Mouse (Mus musculus): ENCODE results near the gene 4933427D14Rik. TPM values are rescaled to one million over a fixed set of nuclear protein-coding genes. Genes with fewer than 3 reads are reported as not detected.
"Not testable (repeated sequence)": the region's sequence is repeated elsewhere in the genome, so short reads cannot be mapped to it uniquely, and the experiment has no call there.

4933427D14Rik gene
- polyA plus RNA-seq, 1 experiment = 34.1 TPM

DNA sequence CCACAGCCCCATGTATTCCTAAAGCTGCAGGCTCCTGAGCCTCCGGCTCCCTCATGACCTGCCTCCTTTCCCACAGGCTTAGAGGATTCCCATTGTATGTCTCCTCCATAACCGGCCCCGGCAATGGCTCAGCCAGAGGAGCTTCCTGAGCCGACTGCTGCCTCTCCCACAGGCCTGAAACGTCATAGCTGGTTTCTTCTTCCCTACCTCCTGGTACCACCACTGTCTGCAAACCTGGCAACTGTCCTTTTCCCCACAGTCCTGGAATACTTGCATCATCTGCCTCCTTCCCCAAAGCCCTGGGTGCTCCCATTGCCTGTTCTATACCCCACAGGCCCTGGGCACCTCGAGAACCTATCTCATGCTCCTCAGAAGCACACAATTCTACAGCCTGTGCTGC, 2.0 kb downstream of the 4933427D14Rik start:
- peak in 1 of 2 experiments; percentile 42 for DNase-seq (ENCODE audit: extremely low spot score in 1 of 2, low spot score in 1 of 2)

DNA sequence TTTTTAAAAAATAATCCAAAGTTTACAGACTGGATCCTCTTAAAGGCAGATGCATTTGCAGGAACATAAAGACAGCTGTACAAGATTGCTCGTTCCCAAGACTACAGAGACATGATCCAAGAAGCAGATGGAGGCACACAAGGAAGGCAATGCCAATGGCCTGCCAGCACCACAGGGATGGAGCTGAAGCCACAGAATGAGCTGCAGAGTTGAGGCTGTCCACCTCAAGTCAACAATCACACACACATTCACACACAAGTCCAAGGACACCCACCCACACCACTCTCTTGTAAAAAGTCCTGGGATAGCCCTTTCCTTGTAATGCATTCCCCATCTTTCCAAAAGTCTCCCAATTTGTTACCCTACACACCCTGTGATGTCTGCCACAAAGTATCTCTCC, 3.8 kb downstream of the 4933427D14Rik start:
- DNase-seq (ENCODE audit: extremely low spot score in 1 of 2, low spot score in 1 of 2) = no peak

DNA sequence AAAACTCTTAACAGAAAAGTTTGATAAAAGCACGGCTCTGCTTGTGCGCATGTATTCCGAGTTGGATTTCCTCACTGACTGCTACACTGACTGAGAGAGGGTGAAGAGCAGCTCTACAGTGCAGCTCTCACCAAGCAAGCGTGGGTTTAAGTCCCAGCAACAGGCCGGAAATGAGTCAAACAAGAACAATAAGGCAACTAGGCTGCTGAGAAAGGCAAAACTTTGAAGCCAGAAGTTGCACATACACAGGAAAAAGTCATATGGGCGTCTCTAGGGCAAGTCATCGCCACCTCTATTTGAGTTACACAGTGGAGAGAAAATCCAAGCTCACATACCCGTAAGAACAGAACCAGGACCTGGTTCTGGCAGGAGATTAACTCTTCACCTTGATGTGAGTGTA, 10.8 kb downstream of the 4933427D14Rik start:
- DNase-seq (ENCODE audit: extremely low spot score in 1 of 2, low spot score in 1 of 2) = no peak

DNA sequence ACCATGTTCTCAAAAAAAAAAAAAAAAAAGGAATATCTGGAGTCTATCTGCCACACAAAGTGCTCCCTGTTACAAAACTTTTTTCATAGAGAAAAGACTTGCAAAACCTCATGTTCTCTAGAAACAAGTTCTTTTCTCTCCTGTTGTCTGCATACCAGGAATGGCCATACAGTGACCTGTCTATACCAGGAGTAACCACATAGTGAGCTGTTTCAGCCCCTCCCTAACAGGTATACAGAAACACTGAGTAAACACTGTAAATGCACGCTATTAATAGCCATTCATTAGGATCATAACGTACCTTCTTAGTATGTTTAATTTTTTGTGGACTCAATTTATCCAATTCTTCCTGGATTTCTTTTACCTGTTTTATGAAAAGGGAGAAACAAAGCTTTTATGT, 13.0 kb downstream of the 4933427D14Rik start:
- no peak for DNase-seq (ENCODE audit: extremely low spot score in 1 of 2, low spot score in 1 of 2)

DNA sequence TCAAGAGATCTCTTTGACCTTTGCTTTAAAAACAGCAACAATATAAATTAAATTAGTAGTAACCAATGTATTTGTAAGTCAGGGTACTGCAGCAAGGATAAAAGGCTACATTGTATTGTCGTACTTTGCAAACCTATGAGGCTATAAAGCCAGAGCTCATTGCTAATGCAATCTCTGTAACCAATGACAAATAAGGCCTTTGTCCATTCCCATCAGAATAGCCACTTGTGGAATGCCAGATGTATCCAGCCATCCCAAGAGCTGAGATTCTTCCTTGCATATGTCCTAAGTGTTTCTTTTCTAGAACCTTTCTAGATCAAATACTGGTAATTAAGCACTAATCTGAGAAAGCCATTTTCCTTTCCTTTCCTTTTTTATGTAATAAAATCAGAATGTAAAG, 16.4 kb downstream of the 4933427D14Rik start:
- no peak for DNase-seq (ENCODE audit: extremely low spot score in 1 of 2, low spot score in 1 of 2)

DNA sequence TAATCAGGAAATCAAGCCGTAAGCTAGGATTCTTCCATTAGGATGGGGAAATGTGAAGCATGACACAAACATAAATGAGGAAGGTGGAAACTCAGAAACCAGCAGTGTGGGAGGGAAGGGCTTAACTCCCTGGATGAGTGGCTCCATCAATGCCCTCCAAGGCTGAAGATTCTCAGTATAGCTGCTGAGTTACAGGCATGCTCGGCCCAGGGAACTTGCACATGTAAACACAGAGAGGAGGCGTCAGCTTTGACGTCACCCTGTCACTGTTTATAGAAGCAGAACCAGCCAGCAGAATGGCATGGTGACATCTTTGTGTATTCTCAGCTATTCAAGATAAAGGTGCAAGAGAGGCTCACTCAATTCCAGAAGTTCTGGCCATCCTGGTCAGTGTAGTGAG, 23.0 kb downstream of the 4933427D14Rik start:
- DNase-seq (ENCODE audit: extremely low spot score in 1 of 2, low spot score in 1 of 2) = no peak

DNA sequence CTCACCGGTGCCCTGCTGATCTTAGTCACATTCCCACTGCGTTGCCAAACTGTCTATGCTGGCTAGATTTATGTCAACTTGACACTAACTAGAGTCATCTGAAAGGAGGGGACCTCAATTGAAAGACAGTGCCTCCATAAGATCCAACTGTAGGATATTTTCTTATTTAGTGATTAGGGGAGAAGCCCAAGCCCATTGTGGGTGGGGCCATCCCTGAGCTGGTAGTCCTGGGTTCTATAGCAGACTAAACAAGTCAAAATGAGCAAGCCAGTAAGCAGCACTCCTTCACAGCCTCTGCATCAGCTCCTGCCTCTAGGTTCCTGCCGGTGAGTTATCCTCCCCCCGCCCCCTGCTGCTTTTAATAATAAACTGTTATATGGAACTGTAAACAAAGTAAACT, 26.1 kb downstream of the 4933427D14Rik start:
- no peak for DNase-seq (ENCODE audit: extremely low spot score in 1 of 2, low spot score in 1 of 2)

DNA sequence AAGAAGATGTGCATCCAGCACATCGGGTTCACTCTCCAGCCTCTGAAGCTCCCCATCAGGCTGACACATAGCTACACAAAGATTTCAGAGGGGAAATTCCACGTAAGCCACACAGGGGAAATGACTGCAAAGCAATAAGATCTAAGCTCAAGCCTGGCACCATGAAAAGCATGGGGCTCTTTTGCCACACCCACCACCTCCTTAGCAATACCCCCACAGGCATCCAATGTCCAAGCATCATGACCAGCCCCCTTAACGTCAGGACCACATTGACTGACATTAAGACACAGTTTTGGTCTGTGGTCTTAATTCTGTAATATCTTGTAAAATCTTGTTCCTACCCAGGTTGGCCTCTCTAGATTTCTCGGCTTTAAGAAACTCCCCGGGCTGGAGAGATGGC, 26.7 kb downstream of the 4933427D14Rik start:
- DNase-seq (ENCODE audit: extremely low spot score in 1 of 2, low spot score in 1 of 2) = no peak

DNA sequence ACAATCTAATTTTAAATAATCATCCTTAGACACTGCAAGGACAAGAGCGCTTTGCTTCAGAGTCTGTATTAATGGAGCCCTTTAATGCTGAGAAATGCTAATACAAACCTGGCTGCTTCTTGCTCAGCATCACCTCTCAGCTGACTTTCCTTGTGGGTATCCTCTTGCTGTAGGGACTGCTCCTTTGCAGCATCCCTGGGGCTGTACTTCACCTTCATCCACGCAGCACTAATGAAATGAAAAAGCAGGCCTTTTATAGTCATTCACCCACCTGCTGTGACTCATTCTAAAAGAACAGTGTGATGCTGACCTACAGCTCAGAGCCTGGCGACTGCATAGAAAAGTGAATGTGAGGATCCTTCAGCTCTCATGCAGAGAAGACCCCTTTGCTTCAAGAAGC, 30.7 kb downstream of the 4933427D14Rik start:
- no peak for DNase-seq (ENCODE audit: extremely low spot score in 1 of 2, low spot score in 1 of 2)

DNA sequence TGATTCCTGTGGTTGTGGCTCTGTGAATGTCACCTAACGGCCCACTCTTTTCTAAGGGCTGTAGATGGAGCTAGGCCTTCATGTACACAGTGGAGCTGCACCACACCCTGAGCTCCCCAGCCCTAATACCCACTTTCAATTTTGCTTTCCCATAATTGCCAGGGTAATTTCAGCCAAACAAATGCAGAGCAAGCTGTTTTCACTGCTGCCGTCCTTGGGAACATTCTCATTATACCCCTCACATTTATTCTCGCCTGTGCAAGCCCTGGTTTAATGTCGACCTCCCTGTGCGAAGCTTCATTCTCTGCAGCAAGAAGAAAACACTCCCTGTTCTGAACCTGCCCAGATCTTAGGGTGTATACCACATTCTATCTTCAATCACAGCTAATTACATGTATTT, 31.3 kb downstream of the 4933427D14Rik start:
- DNase-seq (ENCODE audit: extremely low spot score in 1 of 2, low spot score in 1 of 2) = no peak

DNA sequence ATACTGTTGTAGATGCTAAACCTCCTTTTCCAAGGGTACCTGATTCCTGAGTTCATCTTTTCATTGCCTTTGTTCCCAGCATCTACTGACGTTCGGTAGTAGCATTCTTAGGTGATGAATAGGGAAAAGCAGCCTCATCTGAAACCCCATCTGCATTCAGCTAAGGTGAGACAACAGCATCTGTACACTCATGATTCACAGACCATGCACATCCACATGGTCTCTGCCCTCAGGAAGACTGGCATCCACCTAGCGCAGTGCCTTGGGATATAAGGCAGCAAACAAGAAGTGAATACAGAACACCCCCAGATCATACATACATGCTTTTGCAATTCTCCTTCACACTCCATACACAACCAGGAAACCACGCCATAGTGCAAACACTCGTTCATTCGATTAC, 32.5 kb downstream of the 4933427D14Rik start:
- no peak for DNase-seq (ENCODE audit: extremely low spot score in 1 of 2, low spot score in 1 of 2)

DNA sequence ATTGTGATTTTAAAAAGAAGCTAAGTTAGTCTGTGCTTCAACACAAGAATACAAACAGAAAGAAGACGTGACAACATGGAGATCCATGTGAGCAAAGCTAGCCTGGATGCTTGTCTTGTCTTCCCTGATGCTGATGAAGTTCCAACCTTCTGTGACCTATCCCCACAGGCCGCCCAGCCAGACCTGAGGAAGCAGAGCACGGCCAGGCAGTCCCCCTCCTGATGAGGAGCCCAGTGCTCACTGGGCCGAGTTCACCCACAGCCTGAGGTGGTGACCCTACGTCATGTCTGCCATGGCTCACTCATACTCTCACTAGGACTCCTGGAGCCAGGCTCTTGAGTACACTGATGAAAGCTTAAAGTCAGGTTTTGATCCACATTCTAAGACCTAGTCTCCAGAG, 33.8 kb downstream of the 4933427D14Rik start:
- no peak for DNase-seq (ENCODE audit: extremely low spot score in 1 of 2, low spot score in 1 of 2)

DNA sequence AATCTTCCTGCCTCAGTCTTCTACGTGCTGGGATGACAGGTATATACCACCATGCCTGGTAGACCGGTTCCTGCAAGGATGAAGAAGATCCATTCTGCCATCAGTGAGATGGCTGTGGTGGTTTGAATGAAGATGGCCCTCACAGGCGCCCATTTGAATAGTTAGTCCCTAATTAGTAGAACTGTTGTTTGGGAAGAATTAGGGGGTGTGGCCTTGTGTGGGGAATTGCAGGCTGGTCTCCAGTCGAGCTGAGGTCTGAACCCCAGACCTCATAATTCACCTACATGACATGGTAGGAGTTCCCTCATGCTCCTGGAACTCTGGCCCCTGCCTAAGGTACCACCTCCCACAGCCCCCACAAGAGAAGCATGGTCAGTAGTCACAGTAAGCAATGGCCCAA, 35.4 kb downstream of the 4933427D14Rik start:
- DNase-seq (ENCODE audit: extremely low spot score in 1 of 2, low spot score in 1 of 2) = not testable (repeated sequence)

DNA sequence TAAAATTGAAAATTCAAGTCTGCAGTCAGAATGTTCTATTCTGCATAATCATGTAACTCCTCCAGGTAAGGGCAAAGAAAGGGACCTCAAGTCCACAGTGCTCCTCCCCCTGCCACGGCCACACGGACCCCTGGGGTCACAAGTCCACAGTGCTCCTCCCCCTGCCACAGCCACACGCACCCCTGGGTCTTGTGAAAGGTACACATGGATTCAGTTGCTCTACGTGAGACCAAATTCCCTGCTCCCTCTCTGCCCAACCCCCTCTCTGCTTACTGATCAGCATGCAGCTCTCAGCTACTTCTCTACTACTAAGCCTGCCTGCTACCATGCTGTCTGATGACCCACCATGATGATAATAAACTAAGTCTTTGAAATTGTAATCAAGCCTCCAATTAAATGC, 37.4 kb downstream of the 4933427D14Rik start:
- DNase-seq (ENCODE audit: extremely low spot score in 1 of 2, low spot score in 1 of 2) = no peak

DNA sequence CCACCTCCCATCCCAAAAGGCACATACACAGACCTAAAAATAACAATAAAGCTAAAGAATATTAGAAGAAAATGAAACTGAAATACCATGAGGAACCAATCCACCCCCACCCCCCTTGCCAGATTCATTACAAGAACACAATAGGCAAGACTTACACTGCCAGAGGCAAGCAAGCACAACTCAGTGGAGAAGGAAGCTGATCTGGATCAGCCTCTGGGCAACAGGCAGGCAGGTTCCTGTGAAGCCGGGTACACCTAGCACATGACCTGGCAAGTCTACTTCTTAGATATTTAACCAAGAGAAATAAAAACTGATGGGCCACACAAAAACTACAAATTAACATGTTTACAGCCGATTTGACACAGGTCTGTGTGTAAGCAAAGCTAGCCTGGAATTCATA, 44.1 kb downstream of the 4933427D14Rik start:
- DNase-seq (ENCODE audit: extremely low spot score in 1 of 2, low spot score in 1 of 2) = no peak

DNA sequence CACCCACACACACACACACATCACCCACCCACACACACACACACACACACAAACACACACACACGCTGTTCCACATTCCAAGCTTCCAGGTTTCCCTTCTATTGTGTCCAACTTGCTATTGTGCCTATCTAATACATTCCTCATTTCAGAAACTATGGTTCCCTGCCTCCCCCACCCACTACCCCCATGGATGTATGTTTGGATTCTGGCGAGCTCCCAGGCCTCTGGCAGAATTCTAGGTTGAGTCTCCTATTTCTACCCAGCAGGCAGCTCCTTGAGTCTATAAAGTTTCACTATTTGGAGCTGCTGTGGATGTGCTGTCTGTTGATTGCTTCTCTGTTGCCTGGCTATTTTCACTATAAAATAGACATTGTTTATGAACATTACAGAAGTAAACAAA, 50.6 kb downstream of the 4933427D14Rik start:
- DNase-seq (ENCODE audit: extremely low spot score in 1 of 2, low spot score in 1 of 2) = peak in 1 of 2 experiments; percentile 60

DNA sequence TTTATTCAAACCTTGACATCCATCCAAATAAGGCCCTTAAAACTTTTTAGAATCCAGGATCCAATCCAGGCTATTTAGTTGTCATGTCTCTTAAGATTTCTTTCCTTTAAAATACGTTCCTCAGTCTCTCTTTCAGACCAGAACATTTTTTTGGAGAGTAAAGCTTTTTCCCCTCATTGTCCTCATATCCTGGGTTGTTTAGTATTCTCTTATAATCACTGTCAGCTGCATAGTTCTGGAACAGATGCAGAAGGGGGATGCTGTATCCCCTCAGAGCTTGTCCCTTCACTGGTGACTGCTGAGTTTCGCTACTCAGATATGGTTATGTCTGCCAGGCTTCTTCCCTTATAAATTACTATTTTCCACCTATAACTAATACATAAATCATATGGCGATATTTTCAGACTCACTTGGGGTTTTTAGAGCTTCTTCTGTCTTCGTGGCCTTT, 51.3 kb downstream of the 4933427D14Rik start:
- no peak for DNase-seq (ENCODE audit: extremely low spot score in 1 of 2, low spot score in 1 of 2)

DNA sequence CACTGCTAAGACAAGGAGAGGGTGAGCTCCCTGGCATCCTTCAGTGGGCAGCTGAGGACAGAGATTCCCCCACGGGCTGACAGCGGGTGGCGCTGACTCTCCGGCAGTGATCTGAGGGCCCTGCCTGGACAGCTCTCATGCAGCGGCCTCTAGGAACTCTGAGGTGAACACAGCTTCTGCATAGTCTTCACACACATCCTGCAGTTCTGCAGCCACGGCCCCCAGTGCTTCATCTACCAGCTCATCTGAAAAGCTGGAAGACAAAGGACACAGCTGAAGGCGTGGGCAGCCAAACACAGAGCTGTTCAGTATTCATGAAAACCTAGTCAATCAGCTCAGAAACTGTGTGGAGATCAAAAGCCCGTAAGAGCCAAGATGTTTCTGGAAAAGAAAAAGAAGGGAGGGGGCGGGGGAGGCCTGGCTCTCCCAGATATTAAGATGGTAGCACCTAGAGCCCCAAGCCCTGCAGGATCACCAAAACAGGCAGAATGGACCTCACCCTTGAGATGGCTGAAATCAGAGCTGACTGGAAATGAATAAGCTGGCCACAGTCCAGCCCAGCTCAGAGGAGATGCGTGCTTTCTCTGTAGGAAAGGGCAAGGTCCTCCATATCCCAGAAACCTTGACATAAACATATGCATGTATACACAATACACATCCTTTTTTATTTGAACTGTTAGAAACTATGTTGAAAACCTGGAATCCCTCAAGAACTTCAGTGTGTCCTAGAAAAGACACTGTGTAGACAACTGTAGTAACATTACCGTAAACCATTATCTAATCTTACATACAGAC, 51.9 kb downstream of the 4933427D14Rik start:
- peak; percentile 34 to 70 for DNase-seq (ENCODE audit: extremely low spot score in 1 of 2, low spot score in 1 of 2)

DNA sequence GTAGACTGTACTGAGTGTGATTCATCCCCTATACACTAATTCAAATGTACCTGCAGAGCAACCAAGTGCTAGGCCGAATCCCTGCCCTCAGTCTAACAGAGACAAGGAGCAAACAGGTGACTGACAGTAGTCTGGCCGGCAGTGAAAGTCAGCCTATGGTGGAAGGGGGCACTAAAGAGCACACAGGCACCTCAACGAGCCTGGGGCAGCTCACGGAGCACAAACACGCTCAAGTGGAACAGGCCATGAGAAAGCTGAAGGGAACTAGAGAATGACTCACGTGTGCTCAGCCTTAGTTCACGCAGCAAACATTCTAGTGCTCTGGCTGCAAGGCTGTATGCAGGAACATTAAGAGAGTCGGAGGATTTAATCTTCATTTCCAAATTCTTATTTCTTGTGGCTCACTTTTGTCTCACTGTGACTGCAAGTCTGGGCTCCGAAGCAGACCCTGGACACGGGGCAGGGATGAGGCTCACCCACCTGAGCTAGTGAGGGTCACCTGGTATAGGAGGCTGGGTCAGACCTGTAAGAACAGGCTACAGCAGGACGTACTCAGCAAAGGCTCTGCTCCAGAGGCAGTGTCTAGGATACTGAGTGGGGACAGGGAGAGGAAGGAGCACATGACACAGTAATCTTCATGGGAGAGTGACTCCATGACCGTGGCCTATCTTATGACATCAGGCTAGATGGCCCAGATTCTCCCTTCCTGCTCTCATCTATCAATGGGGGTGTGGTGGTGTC, 54.0 kb downstream of the 4933427D14Rik start:
- DNase-seq (ENCODE audit: extremely low spot score in 1 of 2, low spot score in 1 of 2) = no peak

DNA sequence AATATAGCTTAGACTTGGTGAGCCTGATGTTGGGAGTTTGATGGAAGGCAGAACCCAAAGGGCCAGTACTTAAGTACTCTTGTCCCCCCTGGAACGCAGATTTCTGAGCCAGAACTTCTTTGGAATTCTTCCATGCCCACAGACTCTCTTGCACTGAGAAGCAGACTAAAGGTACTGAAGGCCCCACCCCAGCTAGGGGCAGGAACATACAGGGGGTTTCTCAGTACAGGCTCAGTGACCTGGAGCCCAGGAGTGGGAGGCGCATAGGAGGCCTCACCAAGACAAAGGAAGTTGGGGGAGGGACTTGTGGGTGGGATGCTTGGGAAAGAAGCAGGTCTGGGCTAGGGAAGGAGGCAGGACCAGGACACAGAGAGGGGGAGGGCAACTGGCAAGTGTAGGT, 56.1 kb downstream of the 4933427D14Rik start:
- DNase-seq (ENCODE audit: extremely low spot score in 1 of 2, low spot score in 1 of 2) = no peak

DNA sequence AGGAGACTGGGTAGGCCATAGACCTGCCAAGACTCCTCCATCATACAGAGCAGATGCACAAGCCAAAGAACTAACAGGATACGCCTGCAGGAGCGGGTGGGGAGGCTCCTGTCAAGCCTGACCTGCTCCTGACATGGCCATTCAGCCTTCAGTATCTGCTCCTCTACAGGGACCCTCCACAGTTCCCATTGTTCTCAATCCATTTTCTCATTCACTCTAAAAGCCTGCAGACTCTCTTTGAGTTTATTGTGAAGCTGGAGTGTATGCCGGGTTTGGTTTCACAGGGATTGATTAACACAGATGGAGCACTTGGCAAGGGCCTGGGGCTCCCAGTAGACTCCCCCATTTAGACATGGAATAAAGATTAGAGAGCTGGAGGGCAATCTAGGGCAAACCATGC, 59.3 kb downstream of the 4933427D14Rik start:
- no peak for DNase-seq (ENCODE audit: extremely low spot score in 1 of 2, low spot score in 1 of 2)

DNA sequence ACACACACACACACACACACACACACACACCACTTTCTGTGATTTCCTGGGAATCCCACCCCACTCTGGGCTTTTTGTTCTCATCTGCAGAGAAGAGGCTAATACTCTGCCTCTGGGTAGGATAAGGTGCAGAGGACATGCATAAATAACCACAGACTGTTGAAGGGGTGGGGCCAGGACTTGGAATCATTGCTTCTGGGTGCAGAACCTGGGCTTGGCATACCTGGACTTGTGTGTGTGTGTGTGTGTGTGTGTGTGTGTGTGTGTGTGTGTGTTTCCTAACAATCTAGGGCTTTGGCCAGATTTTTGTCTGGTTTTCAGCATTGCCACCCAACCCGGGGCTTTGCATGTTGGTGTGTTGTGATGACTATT, 61.4 kb downstream of the 4933427D14Rik start:
- no peak for DNase-seq (ENCODE audit: extremely low spot score in 1 of 2, low spot score in 1 of 2)
